Mouse (Mus musculus) thymus, postnatal 25 days (tissue): ENCODE measurements around the gene Capn9.
A peak's percentile ranks its signal among the peaks of the same experiment; 100 is the strongest.

Source experiments
- DNase-seq: peaks from one replicate; pipeline ENCODE4 v3.0.0; 2022

Capn9 gene

DNA sequence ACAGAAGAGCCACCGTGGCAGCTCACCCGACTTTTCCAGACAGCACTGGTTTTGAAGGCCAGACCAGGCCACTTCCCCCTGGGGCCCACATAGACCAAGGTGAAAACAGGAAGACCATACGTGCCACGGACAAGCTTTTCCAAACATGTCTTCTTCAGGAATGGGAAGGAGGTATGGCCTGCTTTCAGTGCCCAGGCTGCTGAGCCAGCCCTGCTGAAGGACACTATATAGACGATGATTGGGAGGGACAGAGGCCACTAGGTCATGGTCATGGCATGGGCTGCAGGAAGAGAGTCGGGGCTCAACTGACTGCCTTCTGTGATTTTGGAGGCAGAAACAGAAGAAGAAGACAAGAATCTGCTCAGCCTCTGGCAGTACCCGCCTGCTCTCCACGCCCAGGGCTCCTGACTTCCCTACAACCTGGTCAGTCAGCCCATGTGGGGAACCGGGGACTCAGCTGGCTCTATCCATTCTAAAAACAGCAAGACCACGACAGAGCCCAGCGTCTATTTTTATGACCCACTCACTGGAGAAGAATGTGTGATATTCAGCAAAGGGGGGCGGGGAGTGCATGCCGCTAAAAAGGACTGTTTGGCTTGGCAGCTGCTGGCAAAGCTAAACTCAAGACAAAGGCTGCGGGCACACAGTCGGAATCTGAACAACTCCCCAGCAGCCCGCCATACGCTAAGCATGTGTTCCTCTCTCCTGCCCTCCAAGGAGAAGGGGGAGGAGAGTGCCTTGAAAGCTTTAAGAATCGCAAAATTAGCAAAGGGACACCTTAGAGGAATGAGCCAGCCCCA is 67.8 kb downstream of the Capn9 start:
- DNase-seq: no peak

DNA sequence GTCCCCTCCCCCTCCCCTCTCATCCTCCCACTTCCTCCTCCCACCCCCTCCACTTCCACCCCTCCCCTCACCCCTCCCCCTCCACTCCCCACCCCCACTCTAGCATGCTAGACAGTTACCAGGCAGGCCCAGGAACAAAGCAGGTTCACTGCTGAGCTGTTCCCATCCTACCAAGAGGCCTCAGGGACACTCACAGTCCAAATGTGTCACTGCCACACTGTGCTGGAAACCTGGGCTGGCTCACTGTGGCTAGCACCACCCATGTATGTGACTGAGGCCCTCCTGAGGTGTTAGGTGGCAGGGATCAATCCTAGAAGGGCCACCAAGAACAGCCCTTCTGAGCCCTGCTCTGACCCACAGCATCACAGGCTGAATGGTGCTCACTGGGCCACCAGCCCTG is 72.4 kb downstream of the Capn9 start:
- no peak for DNase-seq

DNA sequence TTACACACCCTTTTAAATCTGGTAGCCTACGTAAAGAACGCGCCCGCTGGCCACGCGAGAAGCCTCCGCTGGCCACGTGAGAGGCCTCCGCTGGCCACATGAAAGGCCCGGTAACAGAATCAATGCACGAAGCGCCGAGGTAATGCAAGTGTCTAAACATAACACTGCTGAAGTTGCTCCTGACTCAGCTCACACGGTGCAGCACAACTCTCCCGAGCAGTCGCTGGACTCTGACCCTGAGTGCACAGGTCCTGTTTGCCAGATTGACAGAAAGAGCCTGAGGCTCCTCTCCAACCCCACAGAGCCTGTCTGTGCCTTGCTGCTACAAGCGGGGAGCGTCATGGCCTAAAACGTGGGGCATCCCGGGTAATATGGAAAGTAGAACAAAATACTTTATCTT is 75.9 kb downstream of the Capn9 start:
- DNase-seq: no peak

DNA sequence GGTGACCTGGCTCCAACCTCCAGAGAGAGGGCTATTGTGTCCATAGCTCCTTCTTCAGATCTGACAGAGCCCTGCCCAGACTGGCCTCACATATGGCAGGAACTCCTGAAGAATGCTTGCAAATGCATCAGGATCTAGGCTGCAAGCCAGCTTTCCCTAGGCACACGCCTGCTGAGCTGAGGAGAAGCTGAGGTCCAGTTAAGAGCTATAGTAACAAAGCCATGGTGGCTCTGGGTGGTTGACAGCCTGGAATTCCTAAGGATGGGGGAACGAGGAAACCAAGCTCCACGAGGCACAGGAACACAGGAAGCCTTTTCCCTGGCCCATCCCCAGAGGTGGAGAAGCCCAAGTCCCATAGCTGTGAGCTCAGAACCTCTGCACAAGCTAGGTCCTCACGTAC is 76.6 kb downstream of the Capn9 start:
- no peak for DNase-seq

DNA sequence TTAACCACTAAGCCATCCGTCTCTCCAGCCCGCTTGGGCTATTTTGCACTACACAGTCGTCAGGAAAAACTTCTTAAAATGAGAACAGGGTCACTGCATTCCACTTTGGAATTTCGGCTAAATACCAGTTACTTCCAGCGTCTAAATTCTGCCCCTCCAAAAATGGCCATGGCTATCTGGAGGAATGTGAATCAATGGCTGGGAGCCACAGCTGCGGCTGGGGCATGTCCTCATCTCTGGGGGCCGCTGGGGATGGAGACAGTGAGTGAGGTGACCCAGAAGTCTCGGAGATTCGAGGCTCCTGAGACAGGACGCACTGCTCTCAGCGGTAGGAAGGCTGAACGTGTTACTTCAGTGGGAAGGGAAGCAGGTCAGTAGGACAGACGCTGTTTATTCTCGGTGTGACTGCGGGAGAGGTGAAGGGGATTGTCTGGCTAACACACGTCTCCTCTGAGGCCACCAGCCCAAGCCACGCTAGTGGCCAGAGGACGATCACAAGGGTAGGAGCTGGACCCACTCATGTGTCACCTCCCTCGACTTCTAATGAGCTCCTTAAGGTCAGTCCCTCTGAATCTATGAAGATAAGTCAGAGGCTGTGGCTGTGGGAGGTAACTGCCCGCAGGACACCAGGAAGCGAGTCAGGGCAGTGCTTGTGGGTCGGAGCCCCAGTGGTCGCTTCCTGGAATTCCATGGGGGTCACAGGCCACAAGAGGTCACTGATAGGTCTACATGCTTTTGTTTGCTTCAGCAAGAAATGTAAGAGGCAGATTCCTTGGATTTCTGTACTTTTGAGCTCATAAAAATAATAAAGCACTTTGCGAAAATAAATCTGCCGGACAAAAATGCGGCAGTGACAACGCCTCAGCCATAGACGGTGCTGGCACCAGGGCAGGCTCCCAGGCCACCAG is 77.9 kb downstream of the Capn9 start:
- DNase-seq: no peak

DNA sequence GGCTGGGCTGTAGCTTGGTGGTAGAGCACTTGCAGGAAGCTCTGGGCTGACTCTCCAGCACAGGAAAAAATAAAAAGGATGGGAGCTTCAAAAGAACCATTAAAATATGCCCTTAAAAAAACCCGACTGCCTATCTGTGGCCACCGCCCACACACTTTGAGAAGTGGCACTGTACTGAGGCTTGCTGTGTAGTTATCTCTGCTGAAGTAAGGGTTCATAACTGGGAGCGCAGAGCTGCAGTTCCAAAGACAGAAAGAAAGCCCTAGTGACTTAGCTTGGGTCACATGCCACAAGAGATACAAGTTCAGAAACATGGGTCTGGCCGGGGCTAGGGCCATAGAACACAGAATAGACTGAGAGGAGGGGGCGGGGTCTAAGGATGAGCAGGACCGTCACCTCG is 82.0 kb downstream of the Capn9 start:
- DNase-seq: no peak

DNA sequence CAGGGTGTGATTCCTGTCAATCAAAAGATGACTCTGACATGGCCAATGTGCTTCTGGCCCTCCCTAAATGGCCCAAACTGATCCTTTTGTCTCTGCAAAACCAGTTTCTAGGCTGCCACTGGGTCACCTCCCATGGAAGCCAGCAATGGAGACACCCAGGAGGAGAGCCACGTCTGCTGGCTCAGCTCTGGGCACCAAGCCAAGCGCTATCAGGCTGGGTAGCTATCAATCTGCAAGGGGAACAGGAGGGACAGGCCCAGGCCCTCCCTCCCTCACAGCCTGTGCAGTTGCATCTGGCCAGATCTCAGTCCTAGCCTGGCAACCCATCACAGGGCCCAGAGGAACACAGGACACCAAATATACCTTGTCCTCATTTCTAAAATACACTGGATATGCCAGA is 82.5 kb downstream of the Capn9 start:
- DNase-seq: no peak

DNA sequence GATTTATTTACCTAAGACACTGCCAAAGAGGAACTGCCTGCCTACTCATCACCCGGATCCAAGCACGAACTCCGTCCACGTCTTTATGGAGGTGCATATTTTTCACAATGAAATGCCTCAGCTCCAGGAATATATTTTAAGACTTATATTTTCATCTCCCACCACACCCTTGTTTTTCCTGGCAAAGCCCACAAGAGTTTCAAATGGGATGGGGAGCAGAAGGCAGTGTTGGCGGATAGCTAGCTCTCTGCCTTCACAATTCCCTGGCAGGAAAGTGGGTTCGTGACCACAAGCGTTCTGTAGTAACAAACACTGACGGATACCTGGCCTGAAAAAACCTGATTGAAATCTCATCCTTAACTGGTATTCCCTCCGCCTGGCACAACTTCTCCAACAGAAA is 85.9 kb downstream of the Capn9 start:
- no peak for DNase-seq

DNA sequence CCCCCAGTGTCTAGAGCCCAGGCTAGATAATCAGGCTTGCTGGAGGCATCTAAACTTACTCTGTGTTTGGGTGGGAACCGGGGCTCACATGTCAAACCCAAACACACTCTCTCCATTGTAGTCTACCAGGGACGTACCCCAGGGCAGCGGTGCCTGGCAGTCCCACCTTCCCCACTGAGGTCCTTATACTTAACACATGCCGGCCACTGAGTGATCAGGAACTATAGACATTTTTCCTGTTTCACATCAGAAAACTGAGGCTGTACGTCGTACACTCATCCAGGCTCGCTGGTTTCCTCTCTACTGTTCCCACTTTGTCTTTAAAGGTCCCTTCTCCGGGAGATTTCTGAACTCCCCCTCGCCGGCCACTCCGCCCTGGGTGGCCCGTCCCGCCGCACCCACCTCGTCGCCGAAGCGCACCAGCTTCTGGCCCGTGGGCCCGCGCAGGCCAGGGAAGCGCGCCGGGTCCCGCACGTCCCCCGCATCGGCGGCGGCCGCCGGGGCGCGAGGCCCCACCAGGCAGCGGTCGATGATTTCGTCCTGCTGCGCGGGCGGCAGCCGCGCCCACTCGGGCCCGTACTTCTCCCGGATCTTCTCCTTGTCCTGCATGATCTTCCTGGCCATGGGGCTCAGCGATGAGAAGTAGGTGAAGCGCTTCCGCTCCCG is 86.7 kb downstream of the Capn9 start:
- DNase-seq: no peak

DNA sequence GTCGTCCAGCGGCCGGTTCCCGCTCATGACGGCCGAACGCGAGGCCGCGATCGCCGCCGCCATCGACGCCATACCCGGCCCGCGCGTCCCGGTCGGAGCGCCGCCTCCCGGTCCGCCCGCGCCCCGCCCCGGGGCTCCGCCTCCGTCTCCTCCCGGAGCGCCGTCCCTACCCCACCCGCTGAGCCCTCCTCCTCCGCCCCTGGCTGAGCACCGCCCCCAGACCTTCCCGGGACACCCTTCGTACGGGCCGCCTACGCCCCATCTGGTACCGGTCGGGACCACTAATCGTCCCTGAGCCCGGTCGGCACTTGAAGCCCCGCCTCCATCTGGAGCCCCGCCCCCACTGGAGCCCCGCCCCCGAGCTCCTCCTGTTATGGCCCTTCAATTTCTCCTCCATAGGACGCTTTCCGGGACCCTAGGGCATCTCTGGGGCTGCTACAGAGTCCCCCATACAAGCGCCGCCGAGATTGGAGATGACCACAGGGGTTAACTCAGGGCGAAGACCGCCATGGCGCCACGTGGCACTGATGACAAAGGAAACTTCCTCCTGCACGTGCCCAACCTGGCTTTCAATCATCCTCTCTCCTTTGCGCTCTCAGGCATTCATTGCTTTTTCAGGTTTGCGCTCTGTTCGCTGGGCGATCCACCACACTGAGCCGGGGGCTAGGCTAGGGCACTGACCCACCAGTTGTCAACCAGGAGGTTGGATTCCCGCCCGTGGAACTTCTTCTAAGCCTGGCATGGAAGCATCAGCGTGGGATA is 87.4 kb downstream of the Capn9 start, which contains the start of gene 2310022B05Rik:
TSS of gene 2310022B05Rik (minus strand) at position 258 of the 762 bp plus-strand sequence.
- DNase-seq: peak; percentile 71

DNA sequence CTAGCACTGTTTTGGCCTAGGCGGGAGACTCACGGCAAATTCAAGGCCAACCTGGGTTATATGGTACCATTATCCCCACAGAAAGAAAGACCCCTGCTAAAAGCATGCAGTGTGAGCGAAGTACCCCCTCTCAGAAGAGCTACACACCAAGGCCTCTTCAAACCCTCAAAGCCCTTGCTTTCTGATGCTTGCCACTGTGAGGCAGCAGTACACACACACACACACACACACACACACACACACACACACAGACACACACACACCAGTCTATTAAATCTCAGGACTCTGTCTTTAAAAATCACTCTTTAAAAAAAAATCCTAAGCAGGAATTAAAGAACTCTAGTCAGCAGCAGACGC is 87.9 kb downstream of the Capn9 start:
- DNase-seq: no peak

DNA sequence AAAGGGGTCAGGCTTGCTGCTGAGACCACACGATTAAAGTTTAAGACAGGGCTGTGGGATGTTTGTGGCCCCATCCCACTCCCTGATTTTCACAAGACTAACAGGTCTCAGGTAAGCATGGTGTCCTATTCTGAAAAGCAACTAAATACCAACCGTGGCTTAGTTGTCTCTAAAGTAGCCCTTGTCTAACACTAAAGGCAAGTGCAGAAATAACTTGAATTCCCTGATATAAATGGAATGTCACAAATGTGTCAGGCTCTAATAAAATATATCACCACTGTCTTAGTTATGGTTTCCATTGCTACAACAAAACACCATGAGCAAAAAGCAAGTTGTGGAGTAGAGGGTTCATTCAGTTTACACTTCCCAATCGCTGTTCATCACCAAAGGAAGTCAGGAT is 88.5 kb downstream of the Capn9 start:
- no peak for DNase-seq
